18 mouse cellular contexts compared by ENCODE assay signal in the genomic region with DNA sequence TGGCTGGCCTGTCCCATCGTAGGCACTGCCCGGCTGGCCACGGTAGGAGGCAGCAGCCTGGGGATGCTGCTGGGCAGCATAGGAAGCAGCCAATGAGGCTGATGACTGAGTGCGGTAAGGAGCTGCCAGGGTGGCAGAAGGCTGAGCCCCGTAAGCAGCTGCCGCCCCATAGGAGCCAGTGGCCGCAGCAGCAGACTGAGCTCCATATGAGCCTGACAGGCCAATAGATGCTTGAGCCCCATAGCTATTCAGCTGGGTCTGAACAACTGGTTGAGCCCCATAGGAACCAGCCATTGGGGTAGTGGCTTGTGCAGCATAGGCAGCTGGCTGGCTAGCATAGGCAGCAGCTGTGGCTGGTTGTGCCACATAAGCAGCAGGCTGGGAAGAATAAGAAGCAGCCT. TPM values are rescaled to one million over a fixed set of nuclear protein-coding genes. Genes with fewer than 3 reads are reported as not detected.
DNase-seq lines count a peak whose midpoint lies in the region; ATAC-seq and TF ChIP-seq lines count a peak whose summit lies in the region.
"Had no signal": no experiment of that assay in that cellular context is flagged by ENCODE, and none has a peak within 500 bp of the region (broad histone marks: within the 10 kb centered on the region; RNA-seq: fewer than 3 reads in every experiment).

No protein-coding gene starts in this region.

- DNase-seq in midbrain, postnatal 0 days (ENCODE audit: low spot score) = peak; percentile 61
- DNase-seq in midbrain, embryonic 14.5 days = no peak
- DNase-seq in cerebellum, adult 9-11 months = peak; percentile 71
- no peak for DNase-seq in limb, embryonic 14.5 days (ENCODE audit: low spot score)
- DNase-seq: adrenal gland, postnatal 36 days; B cell, adult 2 months; gastrocnemius, postnatal 36 days; kidney, adult 8-10 months had no signal

- no peaks in the 10 kb centered on the region; the same call in 1 of the 2 replicates for H3K4me1 ChIP-seq in hindbrain, embryonic 16.5 days (ENCODE audit: control insufficient read depth, insufficient read depth, low read depth, low read length)
- H3K4me1 ChIP-seq in hindbrain, embryonic 12.5 days = peaks cover 9% of the 10 kb centered on the region; the same call in 1 of the 2 replicates
- H3K4me1 ChIP-seq in midbrain, postnatal 0 days (ENCODE audit: insufficient read depth, low read length) = no peaks in the 10 kb centered on the region
- no peaks in the 10 kb centered on the region for H3K4me1 ChIP-seq in midbrain, embryonic 14.5 days (ENCODE audit: control insufficient read depth, insufficient read depth, low read length)
- H3K4me1 ChIP-seq in limb, embryonic 14.5 days (ENCODE audit: control insufficient read depth, insufficient read depth, low read length) = no peaks in the 10 kb centered on the region
- H3K4me1 ChIP-seq in kidney, embryonic 16.5 days (ENCODE audit: insufficient read depth, low read length) = peaks cover 5% of the 10 kb centered on the region; the same call in 1 of the 2 replicates
- H3K4me1 ChIP-seq in forebrain, embryonic 13.5 days = peaks cover under 1% of the 10 kb centered on the region; the same call in 1 of the 2 replicates

- no peak for TF ChIP-seq CTCF in midbrain, postnatal 0 days (IDR thresholded peaks at IDR 0.05)

- peak; percentile 59 for ATAC-seq in hindbrain, embryonic 16.5 days
- no peak; the same call in 1 of the 2 replicates for ATAC-seq in hindbrain, embryonic 12.5 days (ENCODE audit: low FRiP score)
- ATAC-seq in midbrain, postnatal 0 days (ENCODE audit: low FRiP score) = no peak
- no peak for ATAC-seq in midbrain, embryonic 14.5 days (ENCODE audit: low FRiP score, low TSS enrichment)
- ATAC-seq in limb, embryonic 14.5 days (ENCODE audit: low FRiP score, low read depth) = peak; percentile 34; the same call in 1 of the 2 replicates
- no peak for ATAC-seq in kidney, embryonic 16.5 days (ENCODE audit: low FRiP score, low TSS enrichment)
- no peak for ATAC-seq in forebrain, embryonic 13.5 days

- H3K27ac ChIP-seq in hindbrain, embryonic 16.5 days (ENCODE audit: low read depth, low read length) = no peak overlapping the region
- H3K27ac ChIP-seq in hindbrain, embryonic 12.5 days = no peak overlapping the region
- H3K27ac ChIP-seq in midbrain, postnatal 0 days (ENCODE audit: low read depth, low read length) = no peak overlapping the region
- no peak overlapping the region for H3K27ac ChIP-seq in midbrain, embryonic 14.5 days (replicated peaks; ENCODE audit: low read depth, low read length)
- H3K27ac ChIP-seq in limb, embryonic 14.5 days (replicated peaks; ENCODE audit: low read depth, low read length) = no peak overlapping the region
- no peak overlapping the region for H3K27ac ChIP-seq in kidney, embryonic 16.5 days (ENCODE audit: low read length)
- H3K27ac ChIP-seq in forebrain, embryonic 13.5 days = no peak overlapping the region
- H3K27ac ChIP-seq: liver, embryonic 14.5 days; macrophage had no signal

- no peak overlapping the region for H3K9ac ChIP-seq in hindbrain, embryonic 16.5 days (ENCODE audit: low read depth, low read length)
- no peak overlapping the region for H3K9ac ChIP-seq in hindbrain, embryonic 12.5 days
- H3K9ac ChIP-seq in midbrain, postnatal 0 days (replicated peaks; ENCODE audit: low read length, poor library complexity, severe bottlenecking) = no peak overlapping the region
- no peak overlapping the region for H3K9ac ChIP-seq in midbrain, embryonic 14.5 days (replicated peaks; ENCODE audit: low read length)
- H3K9ac ChIP-seq in limb, embryonic 14.5 days (ENCODE audit: low read depth, low read length, severe bottlenecking) = no peak overlapping the region
- H3K9ac ChIP-seq in kidney, embryonic 16.5 days (replicated peaks; ENCODE audit: low read length) = no peak overlapping the region
- no peak overlapping the region for H3K9ac ChIP-seq in forebrain, embryonic 13.5 days
- H3K9ac ChIP-seq: heart, embryonic 12.5 days; liver, embryonic 14.5 days had no signal

- TF ChIP-seq POLR2A in limb, embryonic 14.5 days (IDR thresholded peaks at IDR 0.05; ENCODE audit: borderline replicate concordance, extremely low read depth, insufficient read depth, insufficient read length) = no peak

- no peaks in the 10 kb centered on the region for H3K27me3 ChIP-seq in hindbrain, embryonic 16.5 days (replicated peaks; ENCODE audit: control insufficient read depth, insufficient read depth, low read length)
- no peaks in the 10 kb centered on the region for H3K27me3 ChIP-seq in hindbrain, embryonic 12.5 days
- no peaks in the 10 kb centered on the region for H3K27me3 ChIP-seq in midbrain, postnatal 0 days (ENCODE audit: insufficient read depth, low read length)
- no peaks in the 10 kb centered on the region for H3K27me3 ChIP-seq in midbrain, embryonic 14.5 days (ENCODE audit: control insufficient read depth, insufficient read depth, low read length)
- H3K27me3 ChIP-seq in limb, embryonic 14.5 days (ENCODE audit: control insufficient read depth, insufficient read depth, low read length) = no peaks in the 10 kb centered on the region
- H3K27me3 ChIP-seq in kidney, embryonic 16.5 days (ENCODE audit: insufficient read depth, low read length) = no peaks in the 10 kb centered on the region
- no peaks in the 10 kb centered on the region for H3K27me3 ChIP-seq in forebrain, embryonic 13.5 days
- H3K27me3 ChIP-seq: heart, embryonic 12.5 days had no signal

- H3K9me3 ChIP-seq in hindbrain, embryonic 16.5 days (ENCODE audit: control insufficient read depth, low read length) = no peaks in the 10 kb centered on the region
- no peaks in the 10 kb centered on the region for H3K9me3 ChIP-seq in hindbrain, embryonic 12.5 days (replicated peaks)
- H3K9me3 ChIP-seq in midbrain, postnatal 0 days (ENCODE audit: low read length) = no peaks in the 10 kb centered on the region
- H3K9me3 ChIP-seq in midbrain, embryonic 14.5 days (ENCODE audit: control insufficient read depth, low read length) = no peaks in the 10 kb centered on the region
- H3K9me3 ChIP-seq in limb, embryonic 14.5 days (ENCODE audit: control insufficient read depth, low read length) = no peaks in the 10 kb centered on the region
- no peaks in the 10 kb centered on the region for H3K9me3 ChIP-seq in kidney, embryonic 16.5 days (ENCODE audit: low read length)
- no peaks in the 10 kb centered on the region for H3K9me3 ChIP-seq in forebrain, embryonic 13.5 days (replicated peaks)
- H3K9me3 ChIP-seq: G1E; heart, embryonic 12.5 days had no signal

- no peak overlapping the region for H3K4me3 ChIP-seq in hindbrain, embryonic 16.5 days (ENCODE audit: low read length)
- no peak overlapping the region for H3K4me3 ChIP-seq in hindbrain, embryonic 12.5 days
- no peak overlapping the region for H3K4me3 ChIP-seq in midbrain, postnatal 0 days (ENCODE audit: low read depth, low read length)
- no peak overlapping the region for H3K4me3 ChIP-seq in midbrain, embryonic 14.5 days (replicated peaks; ENCODE audit: low read depth, low read length)
- H3K4me3 ChIP-seq in limb, embryonic 14.5 days (replicated peaks; ENCODE audit: low read length) = no peak overlapping the region
- H3K4me3 ChIP-seq in kidney, embryonic 16.5 days (ENCODE audit: low read length) = no peak overlapping the region
- H3K4me3 ChIP-seq in forebrain, embryonic 13.5 days = no peak overlapping the region
- H3K4me3 ChIP-seq: heart, embryonic 12.5 days had no signal

- H3K4me2 ChIP-seq in hindbrain, embryonic 16.5 days (ENCODE audit: low read length) = no peak overlapping the region
- no peak overlapping the region for H3K4me2 ChIP-seq in hindbrain, embryonic 12.5 days (replicated peaks)
- no peak overlapping the region for H3K4me2 ChIP-seq in midbrain, postnatal 0 days (ENCODE audit: low read depth, low read length, poor library complexity, severe bottlenecking)
- no peak overlapping the region for H3K4me2 ChIP-seq in midbrain, embryonic 14.5 days (ENCODE audit: low read length)
- no peak overlapping the region for H3K4me2 ChIP-seq in limb, embryonic 14.5 days (replicated peaks; ENCODE audit: low read depth, low read length, severe bottlenecking)
- H3K4me2 ChIP-seq in kidney, embryonic 16.5 days (replicated peaks; ENCODE audit: low read depth, low read length) = no peak overlapping the region
- H3K4me2 ChIP-seq in forebrain, embryonic 13.5 days = no peak overlapping the region
- H3K4me2 ChIP-seq: heart, embryonic 12.5 days had no signal

- 79% methylated on average over 7 of the region's 7 CpGs for WGBS in hindbrain, embryonic 16.5 days
- WGBS in hindbrain, embryonic 12.5 days = 90% methylated on average over 7 of the region's 7 CpGs
- WGBS in midbrain, postnatal 0 days = 88% methylated on average over 7 of the region's 7 CpGs
- WGBS in midbrain, embryonic 14.5 days = 90% methylated on average over 7 of the region's 7 CpGs
- WGBS in limb, embryonic 14.5 days = 97% methylated on average over 4 of the region's 7 CpGs
- 96% methylated on average over 7 of the region's 7 CpGs for WGBS in kidney, embryonic 16.5 days
- WGBS in forebrain, embryonic 13.5 days = 96% methylated on average over 7 of the region's 7 CpGs

- peaks cover 31% of the 10 kb centered on the region for H3K36me3 ChIP-seq in hindbrain, embryonic 16.5 days (ENCODE audit: control insufficient read depth, insufficient read depth, low read length)
- peaks cover 59% of the 10 kb centered on the region for H3K36me3 ChIP-seq in hindbrain, embryonic 12.5 days
- peaks cover 34% of the 10 kb centered on the region for H3K36me3 ChIP-seq in midbrain, postnatal 0 days (ENCODE audit: insufficient read depth, low read length)
- peaks cover 59% of the 10 kb centered on the region for H3K36me3 ChIP-seq in midbrain, embryonic 14.5 days (ENCODE audit: control insufficient read depth, insufficient read depth, low read length)
- peaks cover 63% of the 10 kb centered on the region for H3K36me3 ChIP-seq in limb, embryonic 14.5 days (ENCODE audit: control insufficient read depth, insufficient read depth, low read length)
- H3K36me3 ChIP-seq in kidney, embryonic 16.5 days (ENCODE audit: insufficient read depth, low read length) = peaks cover 52% of the 10 kb centered on the region
- peaks cover 57% of the 10 kb centered on the region for H3K36me3 ChIP-seq in forebrain, embryonic 13.5 days (ENCODE audit: poor library complexity, severe bottlenecking)

RNA-seq across cellular contexts. Expression of a gene that starts 8.7 kb away (rescaled TPM):
- polyA plus RNA-seq in hindbrain, embryonic 16.5 days (2015; fragmentation: Nextera tagmentation; extraction: Ambion mirVana) = 21.3 and 24.2 TPM in 2 replicates
- polyA plus RNA-seq in hindbrain, embryonic 12.5 days (2016; fragmentation: Nextera tagmentation; extraction: Ambion mirVana) = 41.5 and 42.9 TPM in 2 replicates
- 8.1 and 22.3 TPM in 2 replicates for total RNA-seq in midbrain, postnatal 0 days (2014; rRNA removed)
- 12.6 and 17.9 TPM in 2 replicates for polyA plus RNA-seq in midbrain, postnatal 0 days (2015; fragmentation: Nextera tagmentation; extraction: Ambion mirVana)
- 12.7 and 14.4 TPM in 2 replicates for polyA plus RNA-seq in midbrain, embryonic 14.5 days (2014; fragmentation: Nextera tagmentation; extraction: Ambion mirVana)
- polyA plus RNA-seq in limb, embryonic 14.5 days (2012; rRNA removed) = 36.0 and 83.7 TPM in 2 replicates
- 15.5 and 22.0 TPM in 2 replicates for polyA plus RNA-seq in limb, embryonic 14.5 days (2014; fragmentation: Nextera tagmentation; extraction: Ambion mirVana)
- polyA plus RNA-seq in kidney, embryonic 16.5 days (2015; fragmentation: Nextera tagmentation; extraction: Ambion mirVana) = 30.4 and 41.6 TPM in 2 replicates
- 43.0 and 47.4 TPM in 2 replicates for polyA plus RNA-seq in forebrain, embryonic 13.5 days (2015; fragmentation: Nextera tagmentation; extraction: Ambion mirVana)

RNA-seq across cellular contexts. Expression of a gene that starts 8.7 kb away (rescaled TPM):
- 59.5 and 65.0 TPM in 2 replicates for polyA plus RNA-seq in hindbrain, embryonic 16.5 days (2015; fragmentation: Nextera tagmentation; extraction: Ambion mirVana)
- 96.0 and 97.9 TPM in 2 replicates for polyA plus RNA-seq in hindbrain, embryonic 12.5 days (2016; fragmentation: Nextera tagmentation; extraction: Ambion mirVana)
- 41.5 and 43.8 TPM in 2 replicates for total RNA-seq in midbrain, postnatal 0 days (2014; rRNA removed)
- polyA plus RNA-seq in midbrain, postnatal 0 days (2015; fragmentation: Nextera tagmentation; extraction: Ambion mirVana) = 37.9 and 38.4 TPM in 2 replicates
- polyA plus RNA-seq in midbrain, embryonic 14.5 days (2014; fragmentation: Nextera tagmentation; extraction: Ambion mirVana) = 62.0 and 68.9 TPM in 2 replicates
- polyA plus RNA-seq in limb, embryonic 14.5 days (2012; rRNA removed) = 69.9 and 98.5 TPM in 2 replicates
- polyA plus RNA-seq in limb, embryonic 14.5 days (2014; fragmentation: Nextera tagmentation; extraction: Ambion mirVana) = 69.8 and 71.9 TPM in 2 replicates
- polyA plus RNA-seq in kidney, embryonic 16.5 days (2015; fragmentation: Nextera tagmentation; extraction: Ambion mirVana) = 104 and 108 TPM in 2 replicates
- polyA plus RNA-seq in forebrain, embryonic 13.5 days (2015; fragmentation: Nextera tagmentation; extraction: Ambion mirVana) = 88.3 and 95.3 TPM in 2 replicates

RNA-seq across cellular contexts. Expression of a gene that starts 9.0 kb away (rescaled TPM):
- 67.2 and 73.6 TPM in 2 replicates for polyA plus RNA-seq in hindbrain, embryonic 16.5 days (2015; fragmentation: Nextera tagmentation; extraction: Ambion mirVana)
- polyA plus RNA-seq in hindbrain, embryonic 12.5 days (2016; fragmentation: Nextera tagmentation; extraction: Ambion mirVana) = 88.8 and 94.8 TPM in 2 replicates
- total RNA-seq in midbrain, postnatal 0 days (2014; rRNA removed) = 90.5 and 97.4 TPM in 2 replicates
- polyA plus RNA-seq in midbrain, postnatal 0 days (2015; fragmentation: Nextera tagmentation; extraction: Ambion mirVana) = 39.0 and 40.0 TPM in 2 replicates
- 101 and 113 TPM in 2 replicates for polyA plus RNA-seq in midbrain, embryonic 14.5 days (2014; fragmentation: Nextera tagmentation; extraction: Ambion mirVana)
- 107 and 111 TPM in 2 replicates for polyA plus RNA-seq in limb, embryonic 14.5 days (2012; rRNA removed)
- polyA plus RNA-seq in limb, embryonic 14.5 days (2014; fragmentation: Nextera tagmentation; extraction: Ambion mirVana) = 78.9 and 82.6 TPM in 2 replicates
- polyA plus RNA-seq in kidney, embryonic 16.5 days (2015; fragmentation: Nextera tagmentation; extraction: Ambion mirVana) = 66.0 and 82.7 TPM in 2 replicates
- 103 TPM in 2 replicates for polyA plus RNA-seq in forebrain, embryonic 13.5 days (2015; fragmentation: Nextera tagmentation; extraction: Ambion mirVana)

RNA-seq across cellular contexts. Expression of a gene that starts 36.4 kb away (rescaled TPM):
- polyA plus RNA-seq in hindbrain, embryonic 16.5 days (2015; fragmentation: Nextera tagmentation; extraction: Ambion mirVana) = 38.4 and 43.0 TPM in 2 replicates
- 42.7 and 46.4 TPM in 2 replicates for polyA plus RNA-seq in hindbrain, embryonic 12.5 days (2016; fragmentation: Nextera tagmentation; extraction: Ambion mirVana)
- 19.9 and 20.0 TPM in 2 replicates for total RNA-seq in midbrain, postnatal 0 days (2014; rRNA removed)
- polyA plus RNA-seq in midbrain, postnatal 0 days (2015; fragmentation: Nextera tagmentation; extraction: Ambion mirVana) = 40.1 and 42.6 TPM in 2 replicates
- polyA plus RNA-seq in midbrain, embryonic 14.5 days (2014; fragmentation: Nextera tagmentation; extraction: Ambion mirVana) = 36.5 and 41.4 TPM in 2 replicates
- 57.2 and 65.9 TPM in 2 replicates for polyA plus RNA-seq in limb, embryonic 14.5 days (2012; rRNA removed)
- polyA plus RNA-seq in limb, embryonic 14.5 days (2014; fragmentation: Nextera tagmentation; extraction: Ambion mirVana) = 63.2 and 64.8 TPM in 2 replicates
- polyA plus RNA-seq in kidney, embryonic 16.5 days (2015; fragmentation: Nextera tagmentation; extraction: Ambion mirVana) = 73.0 and 82.1 TPM in 2 replicates
- 42.0 and 47.0 TPM in 2 replicates for polyA plus RNA-seq in forebrain, embryonic 13.5 days (2015; fragmentation: Nextera tagmentation; extraction: Ambion mirVana)

RNA-seq across cellular contexts. Expression of a gene that starts 36.5 kb away (rescaled TPM):
- polyA plus RNA-seq in hindbrain, embryonic 16.5 days (2015; fragmentation: Nextera tagmentation; extraction: Ambion mirVana) = 0.57 and 0.74 TPM in 2 replicates
- 0.35 and 0.40 TPM in 2 replicates for polyA plus RNA-seq in hindbrain, embryonic 12.5 days (2016; fragmentation: Nextera tagmentation; extraction: Ambion mirVana)
- 0.38 and 1.0 TPM in 2 replicates for total RNA-seq in midbrain, postnatal 0 days (2014; rRNA removed)
- 1.1 and 1.2 TPM in 2 replicates for polyA plus RNA-seq in midbrain, postnatal 0 days (2015; fragmentation: Nextera tagmentation; extraction: Ambion mirVana)
- 0.49 and 0.63 TPM in 2 replicates for polyA plus RNA-seq in midbrain, embryonic 14.5 days (2014; fragmentation: Nextera tagmentation; extraction: Ambion mirVana)
- 0.03 and 0.05 TPM in 2 replicates for polyA plus RNA-seq in limb, embryonic 14.5 days (2012; rRNA removed)
- polyA plus RNA-seq in limb, embryonic 14.5 days (2014; fragmentation: Nextera tagmentation; extraction: Ambion mirVana) = 0.06 and 0.26 TPM in 2 replicates
- not detected in 2 replicates for polyA plus RNA-seq in kidney, embryonic 16.5 days (2015; fragmentation: Nextera tagmentation; extraction: Ambion mirVana)
- 0.23 and 0.39 TPM in 2 replicates for polyA plus RNA-seq in forebrain, embryonic 13.5 days (2015; fragmentation: Nextera tagmentation; extraction: Ambion mirVana)
- total RNA-seq: gastrocnemius, postnatal 36 days; hematopoietic stem cell, adult 5-6 weeks had no signal
- polyA plus RNA-seq: G1E; heart, embryonic 12.5 days; thymus, postnatal 0 days had no signal

Comparison
In these comparisons a context has a peak if more than half of its experiments do, and no peak if none do; other contexts are left out.
1. ATAC-seq: peak in hindbrain, embryonic 16.5 days (single experiment) and limb, embryonic 14.5 days (single experiment); none in hindbrain, embryonic 12.5 days (single experiment), midbrain, postnatal 0 days (single experiment), midbrain, embryonic 14.5 days (single experiment), kidney, embryonic 16.5 days (single experiment) and forebrain, embryonic 13.5 days (single experiment).
2. DNase-seq: peak in midbrain, postnatal 0 days (single experiment) and cerebellum, adult 9-11 months (single experiment); none in midbrain, embryonic 14.5 days (single experiment) and limb, embryonic 14.5 days (single experiment).